Mouse (Mus musculus): ENCODE results near the gene B4gat1.

DNA sequence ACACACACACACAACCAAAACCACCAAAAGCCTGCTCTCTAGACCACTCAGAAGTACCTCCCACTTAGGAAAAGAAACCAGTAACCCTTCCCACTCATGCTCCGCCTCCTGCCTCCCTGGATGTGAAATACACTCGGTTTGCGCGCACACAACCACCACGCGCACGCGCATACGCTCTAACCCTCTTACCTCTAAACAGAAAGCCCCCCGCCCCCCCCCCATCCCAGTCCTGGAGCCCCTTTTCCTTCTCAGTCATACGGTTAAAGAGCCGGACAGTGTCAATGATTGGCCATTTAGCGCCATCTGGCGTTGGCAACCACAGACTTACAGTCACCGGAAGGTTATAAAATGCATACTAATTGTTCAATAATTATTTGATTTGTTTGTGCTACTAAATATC lies 34.4 kb downstream of the B4gat1 start:
- no peak for TF ChIP-seq POLR2A (IDR thresholded peaks at IDR 0.05; ENCODE audit: borderline replicate concordance, control insufficient read depth, low read depth, low read length)
- peak; percentile 47 for TF ChIP-seq CTCF (IDR thresholded peaks at IDR 0.05; ENCODE audit: control insufficient read depth, insufficient read depth, low read length)
